Mouse (Mus musculus): ENCODE results near the gene Zfp827. TPM values are rescaled to one million over a fixed set of nuclear protein-coding genes. Genes with fewer than 3 reads are reported as not detected.
"Not testable (repeated sequence)": the region's sequence is repeated elsewhere in the genome, so short reads cannot be mapped to it uniquely, and the experiment has no call there.

Zfp827 gene
- polyA plus RNA-seq, 1 experiment from 2014 or later: 9.9 TPM

GRCm38 (mm10) chr8:79116436-79116835 is 88.2 kb downstream of the Zfp827 start:
- WGBS: 87% methylated on average over 7 of the region's 7 CpGs
- H3K27ac ChIP-seq: no peak overlapping the region
- no peaks in the 10 kb centered on the region for H3K9me3 ChIP-seq
- peaks cover 37% of the 10 kb centered on the region for H3K36me3 ChIP-seq
- H3K9ac ChIP-seq: no peak overlapping the region
- no peaks in the 10 kb centered on the region for H3K27me3 ChIP-seq
- H3K4me3 ChIP-seq: no peak overlapping the region
- H3K4me2 ChIP-seq: no peak overlapping the region
- ATAC-seq (ENCODE audit: insufficient number of reproducible peaks, low FRiP score, low TSS enrichment, low read depth): no peak
- 0 out of 2 replicates have a peak, but pooled peaks cover 3% of the 10 kb centered on the region for H3K4me1 ChIP-seq

DNA sequence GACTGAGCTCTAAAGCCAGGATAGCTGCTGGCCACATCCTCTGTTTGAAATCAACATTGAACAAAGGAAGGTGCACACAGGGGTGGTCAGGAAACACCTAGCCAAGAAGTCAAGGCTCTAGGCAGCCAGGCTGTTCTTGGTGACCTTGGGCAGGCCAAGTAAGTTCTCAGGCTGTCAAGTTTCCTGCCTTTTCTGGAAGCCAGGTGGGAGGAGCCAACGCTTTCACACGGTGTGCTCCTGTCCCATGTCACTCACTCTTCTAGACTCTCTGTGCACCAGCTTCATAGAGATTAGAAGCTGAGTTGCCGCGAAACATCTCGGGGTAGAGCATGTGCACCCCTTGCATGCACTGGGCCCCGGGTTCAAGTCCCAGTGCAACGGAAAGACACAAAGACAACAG is 89.5 kb downstream of the Zfp827 start:
- Histone ChIP-seq H3K27ac (no peak overlapping the region), H3K27me3 (no peaks in the 10 kb centered on the region), H3K4me3 (no peak overlapping the region), H3K9ac (no peak overlapping the region), H3K9me3 (no peaks in the 10 kb centered on the region), H3K36me3 (peaks cover 42% of the 10 kb centered on the region), H3K4me1 (peaks cover 5% of the 10 kb centered on the region; the same call in 1 of the 2 replicates), H3K4me2 (no peak overlapping the region)
- 92% methylated on average over 7 of the region's 7 CpGs for WGBS
- ATAC-seq (ENCODE audit: insufficient number of reproducible peaks, low FRiP score, low TSS enrichment, low read depth): no peak

GRCm38 (mm10) chr8:79121614-79122013 is 93.4 kb downstream of the Zfp827 start:
- H3K9ac ChIP-seq: no peak overlapping the region
- H3K36me3 ChIP-seq: peaks cover 48% of the 10 kb centered on the region
- 88% methylated on average over 1 of the region's 1 CpGs for WGBS
- H3K27ac ChIP-seq: no peak overlapping the region
- no peak overlapping the region for H3K4me2 ChIP-seq
- no peaks in the 10 kb centered on the region for H3K27me3 ChIP-seq
- H3K4me3 ChIP-seq: no peak overlapping the region
- ATAC-seq (ENCODE audit: insufficient number of reproducible peaks, low FRiP score, low TSS enrichment, low read depth): no peak
- H3K9me3 ChIP-seq: no peaks in the 10 kb centered on the region
- peaks cover 4% of the 10 kb centered on the region; the same call in 1 of the 2 replicates for H3K4me1 ChIP-seq

DNA sequence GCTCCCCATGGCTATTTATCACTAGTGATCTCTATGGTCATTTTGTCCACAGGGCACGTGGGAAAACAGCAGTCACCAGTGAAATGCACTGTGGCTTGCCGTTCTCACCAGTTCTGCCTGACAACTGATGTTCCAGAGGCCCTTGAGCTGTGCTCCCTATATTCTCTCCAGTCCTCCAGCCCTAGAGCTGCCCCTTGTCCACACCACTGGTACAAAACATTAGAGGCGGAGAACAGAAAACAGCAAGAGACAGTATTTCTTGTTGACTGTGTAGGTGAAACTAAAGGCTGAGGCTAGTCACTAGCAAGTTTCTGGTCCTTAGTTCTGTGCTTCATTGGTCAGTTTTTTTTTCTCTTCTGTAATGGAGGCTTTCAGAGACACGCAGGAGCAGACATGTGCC is 96.0 kb downstream of the Zfp827 start:
- no peak overlapping the region for H3K27ac ChIP-seq
- H3K4me2 ChIP-seq: no peak overlapping the region
- no peak overlapping the region for H3K9ac ChIP-seq
- WGBS: 90% methylated on average over 4 of the region's 4 CpGs
- no peak overlapping the region for H3K4me3 ChIP-seq
- H3K9me3 ChIP-seq: no peaks in the 10 kb centered on the region
- H3K4me1 ChIP-seq: peaks cover 4% of the 10 kb centered on the region; the same call in 1 of the 2 replicates
- H3K36me3 ChIP-seq: peaks cover 35% of the 10 kb centered on the region
- ATAC-seq (ENCODE audit: insufficient number of reproducible peaks, low FRiP score, low TSS enrichment, low read depth): no peak
- no peaks in the 10 kb centered on the region for H3K27me3 ChIP-seq

DNA sequence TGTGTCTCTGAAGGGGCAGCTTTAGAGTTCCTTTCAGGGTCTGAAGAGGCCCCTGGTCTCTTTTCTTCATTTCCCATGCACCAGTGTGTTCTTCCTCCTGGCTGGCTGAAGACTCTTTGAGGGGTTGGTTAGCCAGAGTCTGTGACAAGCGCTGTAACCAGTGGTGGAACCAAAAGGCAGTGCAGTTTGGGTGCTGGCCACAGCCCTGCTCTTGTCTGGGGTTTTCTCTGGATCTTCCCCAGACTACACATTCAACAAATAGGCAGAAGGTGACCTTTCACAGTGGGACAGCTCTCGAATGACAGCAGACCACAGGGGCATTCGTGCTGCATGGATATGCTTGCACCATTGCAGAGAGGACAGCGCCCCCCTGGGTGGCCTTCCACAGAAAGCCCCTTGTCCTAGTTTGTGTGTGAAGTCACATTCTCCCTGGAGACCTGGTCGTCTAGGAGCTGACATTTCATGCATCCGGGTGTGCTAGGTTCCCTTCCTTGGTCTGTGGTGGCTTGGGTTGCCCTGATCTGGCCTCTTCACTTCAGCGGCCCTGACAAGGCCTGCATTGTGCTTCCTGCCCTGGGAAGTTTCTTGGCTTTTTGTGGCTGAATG is 99.1 kb downstream of the Zfp827 start:
- WGBS: 70% methylated on average over 7 of the region's 7 CpGs
- Histone ChIP-seq H3K27ac (0 out of 2 replicates have a peak overlapping the region, but pooled peaks have one; percentile 4), H3K4me3 (no peak overlapping the region), H3K27me3 (no peaks in the 10 kb centered on the region), H3K4me1 (peaks cover 4% of the 10 kb centered on the region; the same call in 1 of the 2 replicates), H3K36me3 (peaks cover 25% of the 10 kb centered on the region), H3K9ac (no peak overlapping the region), H3K9me3 (no peaks in the 10 kb centered on the region), H3K4me2 (no peak overlapping the region)
- no peak for ATAC-seq (ENCODE audit: insufficient number of reproducible peaks, low FRiP score, low TSS enrichment, low read depth)

- WGBS: 93% methylated on average over 4 of the region's 4 CpGs
- ATAC-seq (ENCODE audit: insufficient number of reproducible peaks, low FRiP score, low TSS enrichment, low read depth); H3K9me3 ChIP-seq; H3K4me1 ChIP-seq; H3K27me3 ChIP-seq; H3K9ac ChIP-seq; H3K27ac ChIP-seq; H3K4me2 ChIP-seq; H3K4me3 ChIP-seq: not testable (repeated sequence)
- peaks cover 29% of the 10 kb centered on the region for H3K36me3 ChIP-seq
Measured at GRCm38 (mm10) chr8:79128534-79128933, 100.3 kb downstream of the Zfp827 start.

DNA sequence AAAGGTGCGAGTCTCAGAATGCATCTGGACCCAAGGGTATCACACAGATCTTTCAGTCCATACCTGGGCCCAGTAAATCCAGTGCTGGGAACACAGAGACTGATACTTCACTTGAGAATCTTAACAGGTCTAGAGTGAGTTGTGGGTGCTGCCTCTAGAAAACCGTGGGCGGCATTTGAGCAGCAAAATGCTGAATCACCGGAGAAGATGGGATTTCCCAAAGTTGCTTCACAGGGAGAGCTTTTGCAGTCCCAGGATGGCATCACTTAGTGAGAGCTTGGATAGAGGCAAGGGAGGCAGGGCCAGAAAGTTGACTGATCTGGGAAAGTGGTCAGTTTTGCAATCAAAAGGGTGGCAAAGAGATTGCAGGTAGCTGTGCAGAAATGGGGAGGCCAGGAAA is 111.4 kb downstream of the Zfp827 start:
- Histone ChIP-seq H3K27me3 (no peaks in the 10 kb centered on the region), H3K4me3 (no peak overlapping the region), H3K4me1 (no peaks in the 10 kb centered on the region), H3K4me2 (no peak overlapping the region), H3K36me3 (peaks cover 54% of the 10 kb centered on the region), H3K27ac (no peak overlapping the region), H3K9ac (no peak overlapping the region), H3K9me3 (no peaks in the 10 kb centered on the region)
- no peak for ATAC-seq (ENCODE audit: insufficient number of reproducible peaks, low FRiP score, low TSS enrichment, low read depth)
- WGBS: 96% methylated on average over 4 of the region's 4 CpGs

DNA sequence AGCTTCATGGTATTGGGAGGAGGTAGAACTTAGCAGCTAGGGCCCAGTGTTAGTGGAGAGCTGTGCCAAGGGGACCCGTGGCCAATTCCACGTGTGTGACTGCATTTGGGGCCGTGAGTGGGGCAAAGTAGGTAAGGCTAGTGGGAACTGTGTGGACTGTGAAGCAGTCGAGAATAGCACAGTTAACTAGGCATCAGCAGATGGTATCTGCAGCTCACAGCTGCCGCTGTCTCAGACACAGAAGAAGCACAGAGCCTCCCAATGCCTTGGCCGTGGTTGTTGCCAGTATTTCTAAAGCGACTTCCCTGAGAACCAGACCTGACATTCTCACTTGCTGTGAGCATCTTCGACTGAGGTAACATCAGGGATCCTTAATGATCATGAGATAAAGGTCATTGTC is 112.7 kb downstream of the Zfp827 start:
- no peak for ATAC-seq (ENCODE audit: insufficient number of reproducible peaks, low FRiP score, low TSS enrichment, low read depth)
- H3K4me2 ChIP-seq: no peak overlapping the region
- no peaks in the 10 kb centered on the region for H3K27me3 ChIP-seq
- WGBS: 83% methylated on average over 8 of the region's 8 CpGs
- H3K27ac ChIP-seq: no peak overlapping the region
- no peak overlapping the region for H3K4me3 ChIP-seq
- no peak overlapping the region for H3K9ac ChIP-seq
- H3K4me1 ChIP-seq: no peaks in the 10 kb centered on the region
- H3K9me3 ChIP-seq: no peaks in the 10 kb centered on the region
- H3K36me3 ChIP-seq: peaks cover 57% of the 10 kb centered on the region

DNA sequence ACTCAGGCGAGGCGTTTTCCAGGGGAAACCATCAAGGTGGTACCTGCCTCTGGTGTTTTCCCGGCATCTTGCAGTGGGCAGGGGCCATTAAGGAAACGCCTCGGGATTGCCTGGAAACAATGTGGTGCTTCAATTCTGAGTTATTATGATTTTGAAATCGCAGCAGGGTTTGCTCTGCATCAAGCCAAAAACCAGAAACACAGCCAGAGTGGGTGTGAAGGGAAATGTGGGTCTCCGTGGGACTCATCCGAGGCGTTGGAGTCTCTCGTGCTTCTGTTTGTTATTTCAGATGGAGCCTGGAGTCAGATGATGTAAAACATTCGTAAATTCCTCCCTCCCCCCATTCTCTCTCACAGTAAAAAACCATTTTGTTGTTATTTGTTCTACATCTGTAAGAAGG is 113.4 kb downstream of the Zfp827 start:
- Histone ChIP-seq H3K9ac (no peak overlapping the region), H3K9me3 (no peaks in the 10 kb centered on the region)
- 64% methylated on average over 11 of the region's 11 CpGs for WGBS

DNA sequence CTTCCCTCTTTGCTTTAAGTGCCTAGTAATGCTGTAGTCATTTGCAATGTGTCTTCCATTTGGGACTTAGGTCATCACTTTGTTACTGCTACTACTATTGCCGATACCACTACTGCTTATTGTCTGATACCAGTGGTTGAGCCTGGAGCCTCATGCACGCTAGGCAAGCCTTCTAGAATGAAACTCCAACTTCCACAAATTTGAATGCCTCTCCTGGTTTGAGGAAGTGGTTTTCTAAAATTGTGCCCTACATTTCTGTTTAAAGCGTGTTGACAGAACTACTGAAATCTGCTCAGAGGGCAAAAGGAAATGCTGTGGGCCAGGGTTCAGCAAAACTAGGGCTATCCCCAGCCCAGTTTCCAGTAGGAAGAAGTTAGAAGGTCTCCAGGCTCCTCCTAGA is 115.5 kb downstream of the Zfp827 start:
- WGBS: 91% methylated on average over 3 of the region's 3 CpGs
- no peaks in the 10 kb centered on the region for H3K9me3 ChIP-seq
- H3K9ac ChIP-seq: no peak overlapping the region
- peaks cover 34% of the 10 kb centered on the region for H3K36me3 ChIP-seq
- H3K4me2 ChIP-seq: no peak overlapping the region
- ATAC-seq (ENCODE audit: insufficient number of reproducible peaks, low FRiP score, low TSS enrichment, low read depth): no peak
- no peaks in the 10 kb centered on the region for H3K4me1 ChIP-seq
- no peak overlapping the region for H3K27ac ChIP-seq
- H3K27me3 ChIP-seq: no peaks in the 10 kb centered on the region
- no peak overlapping the region for H3K4me3 ChIP-seq

More for the DNA sequence above, 113.4 kb downstream of the Zfp827 start:
- Histone ChIP-seq H3K27me3 (no peaks in the 10 kb centered on the region), H3K36me3 (peaks cover 51% of the 10 kb centered on the region), H3K4me3 (no peak overlapping the region), H3K4me2 (no peak overlapping the region), H3K27ac (no peak overlapping the region), H3K4me1 (no peaks in the 10 kb centered on the region)
- no peak for ATAC-seq (ENCODE audit: insufficient number of reproducible peaks, low FRiP score, low TSS enrichment, low read depth)

DNA sequence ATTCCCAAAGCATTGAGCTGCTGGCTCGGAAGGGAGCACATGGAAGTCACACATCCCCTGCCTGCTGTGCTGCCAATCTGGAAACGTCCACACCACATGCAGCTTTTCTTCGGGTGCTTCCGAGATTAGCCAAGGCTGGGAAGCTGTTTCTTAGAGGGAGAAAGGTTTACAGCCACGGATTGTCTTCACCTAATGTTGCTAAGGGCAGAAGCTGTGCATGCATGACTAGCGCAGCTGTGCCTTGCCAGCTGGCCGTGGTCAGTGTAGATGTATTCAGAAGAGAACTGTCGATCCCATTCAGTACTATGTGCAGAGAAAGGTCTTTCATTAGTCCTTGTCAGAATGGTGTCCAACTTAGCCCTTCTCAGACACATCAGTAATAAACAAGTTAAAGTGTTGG is 117.0 kb downstream of the Zfp827 start:
- Histone ChIP-seq H3K36me3 (peaks cover 25% of the 10 kb centered on the region; the same call in 1 of the 2 replicates), H3K4me3 (no peak overlapping the region), H3K9me3 (no peaks in the 10 kb centered on the region), H3K9ac (no peak overlapping the region), H3K27me3 (no peaks in the 10 kb centered on the region), H3K4me2 (no peak overlapping the region), H3K4me1 (no peaks in the 10 kb centered on the region), H3K27ac (no peak overlapping the region)
- no peak for ATAC-seq (ENCODE audit: insufficient number of reproducible peaks, low FRiP score, low TSS enrichment, low read depth)
- 81% methylated on average over 8 of the region's 8 CpGs for WGBS

DNA sequence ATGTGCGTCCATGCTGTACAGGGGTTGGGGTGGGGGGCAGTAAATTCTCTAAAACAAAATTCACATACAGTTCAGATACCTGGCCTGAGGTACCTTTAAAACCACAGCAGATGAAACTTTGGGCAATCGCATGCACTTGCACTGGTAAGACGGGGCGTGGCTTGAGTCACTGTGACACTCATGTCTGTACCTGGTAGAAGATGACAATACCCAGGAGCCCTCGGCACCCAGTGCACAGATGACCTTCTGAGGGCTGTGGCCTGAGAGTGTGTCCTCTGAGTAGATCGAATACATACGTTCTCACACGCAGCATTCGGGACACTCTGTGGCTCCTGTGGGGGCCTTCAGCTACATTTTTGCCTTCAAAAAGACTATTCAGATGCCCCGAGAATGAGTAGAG is 117.4 kb downstream of the Zfp827 start:
- Histone ChIP-seq H3K27me3 (no peaks in the 10 kb centered on the region), H3K9ac (no peak overlapping the region), H3K4me1 (no peaks in the 10 kb centered on the region), H3K36me3 (peaks cover 26% of the 10 kb centered on the region), H3K4me2 (no peak overlapping the region), H3K4me3 (no peak overlapping the region), H3K9me3 (no peaks in the 10 kb centered on the region), H3K27ac (no peak overlapping the region)
- no peak for ATAC-seq (ENCODE audit: insufficient number of reproducible peaks, low FRiP score, low TSS enrichment, low read depth)
- 92% methylated on average over 10 of the region's 10 CpGs for WGBS

- WGBS: 87% methylated on average over 10 of the region's 10 CpGs
- ATAC-seq (ENCODE audit: insufficient number of reproducible peaks, low FRiP score, low TSS enrichment, low read depth): no peak
- H3K27ac ChIP-seq: no peak overlapping the region
- peaks cover 22% of the 10 kb centered on the region for H3K36me3 ChIP-seq
- H3K4me1 ChIP-seq: no peaks in the 10 kb centered on the region
- no peak overlapping the region for H3K4me2 ChIP-seq
- no peak overlapping the region for H3K9ac ChIP-seq
- no peaks in the 10 kb centered on the region for H3K27me3 ChIP-seq
- no peak overlapping the region for H3K4me3 ChIP-seq
- no peaks in the 10 kb centered on the region for H3K9me3 ChIP-seq
Measured at GRCm38 (mm10) chr8:79148799-79149198, 120.6 kb downstream of the Zfp827 start.

All from limb, embryonic 15.5 days (tissue).